Mouse (Mus musculus) brown adipose tissue, adult 24 weeks (tissue): ENCODE measurements around the gene Cemip2. TPM values are rescaled to one million over a fixed set of nuclear protein-coding genes. Genes with fewer than 3 reads are reported as not detected.

Experiments used
- H3K27ac ChIP-seq: fragments of 200-500 bp; replicated peaks from 2 replicates; pipeline ENCODE4 v1.5.1; 2012; ENCODE audit warnings: low read depth, mild to moderate bottlenecking, low read length
- H3K4me1 ChIP-seq: fragments of 200-500 bp; 2 replicates; pipeline ENCODE4 v1.6.1; 2012; ENCODE audit warnings: low read length, mixed read lengths; ENCODE audit not compliant: control insufficient read depth, insufficient read depth, insufficient read length
- H3K4me3 ChIP-seq: fragments of 200-500 bp; 2 replicates; pipeline ENCODE4 v1.5.1; 2012; ENCODE audit warnings: low read depth, mild to moderate bottlenecking, low read length, moderate library complexity; ENCODE audit not compliant: insufficient read depth
- polyA plus RNA-seq: library from polyadenylated mRNA; stranded (reverse); fragments of >200 nt; gene quantifications from 2 replicates; pipeline ENCODE4 v1.2.4, GENCODE M21; 2012; ENCODE audit not compliant: missing spikeins, insufficient read depth, insufficient read length

The Cemip2 gene
- polyA plus RNA-seq, 1 experiment = 2.3 TPM

- peaks cover 16% of the 10 kb centered on the region for H3K4me1 ChIP-seq
- no peak overlapping the region; the same call in 1 of the 2 replicates for H3K27ac ChIP-seq
- H3K4me3 ChIP-seq = no peak overlapping the region
Measured at GRCm38 (mm10) chr19:21895540-21895939, 117.4 kb downstream of the Cemip2 start.

GRCm38 (mm10) chr19:21897122-21897827, 119.1 kb downstream of the Cemip2 start:
- Histone ChIP-seq H3K4me3 (no peak overlapping the region), H3K27ac (peak overlapping the region; percentile 90), H3K4me1 (peaks cover 12% of the 10 kb centered on the region)

- peaks cover 12% of the 10 kb centered on the region for H3K4me1 ChIP-seq
- H3K27ac ChIP-seq = peak overlapping the region; percentile 69
- H3K4me3 ChIP-seq = no peak overlapping the region
Measured at GRCm38 (mm10) chr19:21898015-21898939, 120.1 kb downstream of the Cemip2 start.

Other genes with a start within 250 kb of the Cemip2 start
- gene 1110059E24Rik, start 125.4 kb upstream of the Cemip2 start, polyA plus RNA-seq = 22.8 and 26.4 TPM in 2 replicates
- gene Abhd17b, start 125.2 kb upstream of the Cemip2 start, polyA plus RNA-seq = 29.0 and 31.7 TPM in 2 replicates